Mouse (Mus musculus) kidney, embryonic 15.5 days (tissue): ENCODE data around the gene Osmr. TPM values are rescaled to one million over a fixed set of nuclear protein-coding genes. Genes with fewer than 3 reads are reported as not detected.

Experiments
- ATAC-seq: fragments of 200-750 bp; cut with Nextera tagmentation; replicated peaks from 2 replicates; pipeline ENCODE4 v1.8.0; 2017; ENCODE audit warnings: moderate TSS enrichment; ENCODE audit not compliant: low FRiP score
- H3K27ac ChIP-seq: fragments of 300-500 bp; sonication (generic); 2 replicates; pipeline ENCODE4 v1.5.1; 2015; ENCODE audit warnings: mild to moderate bottlenecking, inconsistent platforms
- H3K27me3 ChIP-seq: fragments of 300-500 bp; sonication (generic); 2 replicates; pipeline ENCODE4 v1.6.1; 2015; ENCODE audit warnings: inconsistent platforms
- H3K36me3 ChIP-seq: fragments of 300-500 bp; sonication (generic); 2 replicates; pipeline ENCODE4 v1.6.1; 2015; ENCODE audit warnings: inconsistent platforms
- H3K4me1 ChIP-seq: fragments of 300-500 bp; sonication (generic); 2 replicates; pipeline ENCODE4 v1.6.1; 2015; ENCODE audit warnings: inconsistent platforms
- H3K4me2 ChIP-seq: fragments of 300-500 bp; sonication (generic); 2 replicates; pipeline ENCODE4 v1.6.1; 2015; ENCODE audit warnings: moderate library complexity, mild to moderate bottlenecking, inconsistent platforms
- H3K4me3 ChIP-seq: fragments of 300-500 bp; sonication (generic); replicated peaks from 2 replicates; pipeline ENCODE4 v1.5.1; 2015; ENCODE audit warnings: mild to moderate bottlenecking, inconsistent platforms
- H3K9ac ChIP-seq: fragments of 300-500 bp; sonication (generic); 2 replicates; pipeline ENCODE4 v1.6.1; 2015; ENCODE audit warnings: mild to moderate bottlenecking, inconsistent platforms
- H3K9me3 ChIP-seq: fragments of 300-500 bp; sonication (generic); replicated peaks from 2 replicates; pipeline ENCODE4 v1.6.1; 2016; ENCODE audit warnings: inconsistent platforms
- WGBS: fragments of 180-500 bp; shearing (Covaris S2); methylation state at CpG from one replicate; pipeline ENCODE4 v1.1.7; 2015; ENCODE audit warnings: mixed read lengths; 5-methylcytosine and 5-hydroxymethylcytosine counted together
- polyA plus RNA-seq: library from polyadenylated mRNA; unstranded; fragments of >200 nt; fragmentation: Nextera tagmentation; extraction: Ambion mirVana; gene quantifications from 2 replicates; pipeline ENCODE4 v1.2.1, GENCODE M21; 2015

The Osmr gene
- 1.8 and 1.9 TPM in 2 replicates for polyA plus RNA-seq

- no peak within 1 kb of the TSS for H3K27ac ChIP-seq
- peaks cover 17% of the 10 kb centered on the region for H3K27me3 ChIP-seq
- no peaks in the 10 kb centered on the region for H3K9me3 ChIP-seq
- H3K9ac ChIP-seq: peak within 1 kb of the TSS; percentile 25; the same call in 1 of the 2 replicates
- H3K4me3 ChIP-seq: peak within 1 kb of the TSS; percentile 52
- peak within 1 kb of the TSS; percentile 86 for H3K4me2 ChIP-seq
- H3K4me1 ChIP-seq: peaks cover 41% of the 10 kb centered on the region
- peak; percentile 34; the same call in 1 of the 2 replicates for ATAC-seq
- 6% methylated on average over 16 of the region's 16 CpGs for WGBS
- no peaks in the 10 kb centered on the region for H3K36me3 ChIP-seq
Observed at GRCm38 (mm10) chr15:6874601-6875019, at the start of gene Osmr. Osmr (minus strand) TSS chr15:6874969.

DNA sequence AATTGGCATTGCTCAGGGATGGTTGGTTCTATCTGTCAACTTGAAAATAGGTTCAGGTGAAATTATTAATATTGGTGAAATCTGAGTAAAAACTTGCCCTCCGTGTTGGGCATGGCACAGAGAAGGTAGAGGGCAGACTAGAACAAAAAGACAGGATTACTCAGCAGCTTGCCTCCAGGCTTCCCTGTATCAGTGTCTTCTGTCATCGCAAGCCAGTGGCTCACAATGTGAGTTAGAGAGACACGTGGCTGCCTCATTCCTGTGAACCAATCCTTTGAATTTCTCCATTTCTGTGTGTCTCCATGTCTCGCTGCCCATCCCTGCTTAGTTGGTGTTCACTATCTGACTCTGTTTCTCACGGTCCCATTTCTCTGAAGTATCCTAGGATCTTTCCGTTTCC lies 44.6 kb upstream of the Osmr start:
- no peak overlapping the region for H3K4me2 ChIP-seq
- no peaks in the 10 kb centered on the region for H3K36me3 ChIP-seq
- H3K9ac ChIP-seq: no peak overlapping the region
- H3K9me3 ChIP-seq: no peaks in the 10 kb centered on the region
- no peaks in the 10 kb centered on the region for H3K4me1 ChIP-seq
- no peak overlapping the region for H3K4me3 ChIP-seq
- no peaks in the 10 kb centered on the region for H3K27me3 ChIP-seq
- WGBS: 80% methylated on average over 6 of the region's 6 CpGs
- no peak for ATAC-seq
- no peak overlapping the region for H3K27ac ChIP-seq

- no peaks in the 10 kb centered on the region for H3K36me3 ChIP-seq
- H3K9me3 ChIP-seq: no peaks in the 10 kb centered on the region
- H3K4me1 ChIP-seq: peaks cover 32% of the 10 kb centered on the region
- 80% methylated on average over 6 of the region's 6 CpGs for WGBS
- no peak overlapping the region for H3K4me3 ChIP-seq
- no peaks in the 10 kb centered on the region for H3K27me3 ChIP-seq
- no peak overlapping the region for H3K4me2 ChIP-seq
- H3K9ac ChIP-seq: no peak overlapping the region
- ATAC-seq: no peak
- no peak overlapping the region for H3K27ac ChIP-seq
Observed at GRCm38 (mm10) chr15:6914163-6914562, 39.4 kb upstream of the Osmr start.

- peak; percentile 95 for ATAC-seq
- no peaks in the 10 kb centered on the region for H3K9me3 ChIP-seq
- no peaks in the 10 kb centered on the region for H3K36me3 ChIP-seq
- under 1% methylated on average over 11 of the region's 11 CpGs for WGBS
- H3K27ac ChIP-seq: 0 out of 2 replicates have a peak overlapping the region, but pooled peaks have one; percentile 10
- peaks cover 34% of the 10 kb centered on the region for H3K4me1 ChIP-seq
- H3K4me3 ChIP-seq: no peak overlapping the region
- H3K27me3 ChIP-seq: no peaks in the 10 kb centered on the region
- H3K9ac ChIP-seq: no peak overlapping the region
- peak overlapping the region; percentile 38 for H3K4me2 ChIP-seq
Observed at GRCm38 (mm10) chr15:6909669-6910068, 34.9 kb upstream of the Osmr start.

DNA sequence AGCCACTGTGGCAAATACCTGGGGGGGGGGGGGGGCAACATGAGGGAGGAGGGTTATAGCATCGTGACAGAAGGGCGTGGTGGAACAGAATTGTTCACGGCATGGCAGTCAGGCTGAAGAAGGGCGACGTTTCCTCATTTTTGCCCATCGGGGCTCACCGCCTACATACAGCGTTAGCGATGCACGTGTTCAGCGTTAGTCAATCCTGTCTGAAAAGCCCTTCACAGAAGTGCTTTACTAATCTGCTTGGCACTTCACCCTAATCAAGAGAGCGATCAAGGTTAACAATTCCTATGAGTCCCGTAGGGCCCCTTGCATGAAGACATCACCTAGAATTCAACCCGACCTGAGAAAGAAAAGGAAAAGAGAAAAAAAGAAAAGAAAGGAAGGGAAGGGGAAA lies 34.3 kb upstream of the Osmr start:
- Histone ChIP-seq H3K36me3 (no peaks in the 10 kb centered on the region), H3K9ac (no peak overlapping the region), H3K9me3 (no peaks in the 10 kb centered on the region), H3K27me3 (no peaks in the 10 kb centered on the region), H3K4me1 (peaks cover 34% of the 10 kb centered on the region), H3K4me3 (no peak overlapping the region), H3K4me2 (no peak overlapping the region), H3K27ac (no peak overlapping the region)
- no peak for ATAC-seq
- 64% methylated on average over 14 of the region's 14 CpGs for WGBS

DNA sequence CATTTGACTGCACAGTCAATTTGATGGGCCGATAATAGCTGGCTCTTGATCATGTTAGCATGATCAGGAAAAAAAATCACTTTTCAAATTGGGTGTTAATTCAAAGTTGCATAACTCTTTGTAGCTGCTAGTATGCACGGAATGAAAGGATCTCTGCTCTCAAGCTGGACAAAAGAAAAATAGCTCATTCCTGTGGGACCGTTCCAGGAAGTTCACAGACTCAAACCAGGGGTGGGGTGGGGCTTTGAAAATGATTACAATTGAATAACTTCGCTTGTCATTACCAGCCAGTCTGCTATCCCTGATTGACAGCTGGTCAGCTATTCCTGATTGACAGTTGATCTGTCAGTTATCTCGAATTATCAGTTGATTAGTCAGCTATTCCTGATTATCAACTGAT lies 33.8 kb upstream of the Osmr start:
- ATAC-seq: no peak
- Histone ChIP-seq H3K9ac (no peak overlapping the region), H3K4me3 (no peak overlapping the region), H3K9me3 (no peaks in the 10 kb centered on the region), H3K4me1 (peaks cover 34% of the 10 kb centered on the region), H3K27ac (no peak overlapping the region), H3K4me2 (no peak overlapping the region), H3K36me3 (no peaks in the 10 kb centered on the region), H3K27me3 (no peaks in the 10 kb centered on the region)
- 61% methylated on average over 5 of the region's 5 CpGs for WGBS

GRCm38 (mm10) chr15:6906260-6907047 lies 31.7 kb upstream of the Osmr start:
- H3K27ac ChIP-seq: no peak overlapping the region
- H3K4me1 ChIP-seq: peaks cover 24% of the 10 kb centered on the region
- H3K36me3 ChIP-seq: no peaks in the 10 kb centered on the region
- H3K9me3 ChIP-seq: no peaks in the 10 kb centered on the region
- no peak overlapping the region for H3K4me2 ChIP-seq
- H3K4me3 ChIP-seq: no peak overlapping the region
- WGBS: 80% methylated on average over 19 of the region's 19 CpGs
- no peak for ATAC-seq
- H3K9ac ChIP-seq: no peak overlapping the region
- H3K27me3 ChIP-seq: no peaks in the 10 kb centered on the region

DNA sequence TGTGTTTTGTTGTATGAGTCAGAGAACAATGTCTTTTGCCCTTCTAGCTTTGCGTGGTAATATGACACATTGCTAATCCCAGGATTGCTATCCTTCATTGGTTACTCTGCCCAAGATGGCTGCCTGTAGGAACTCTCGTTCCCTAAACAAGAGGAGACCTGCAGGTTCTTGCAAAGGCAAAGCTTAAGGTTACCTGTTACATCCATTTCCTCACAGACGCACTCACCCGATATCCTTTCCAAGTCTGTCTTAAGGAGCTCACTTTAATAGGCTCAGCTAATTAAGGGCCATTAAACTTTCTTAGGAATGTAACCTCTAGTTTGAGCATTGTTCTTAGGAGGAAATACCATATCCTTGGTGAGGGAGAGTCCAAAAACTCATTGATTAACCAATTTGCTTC lies 31.0 kb upstream of the Osmr start:
- no peaks in the 10 kb centered on the region for H3K27me3 ChIP-seq
- no peaks in the 10 kb centered on the region for H3K36me3 ChIP-seq
- peaks cover 17% of the 10 kb centered on the region for H3K4me1 ChIP-seq
- 85% methylated on average over 4 of the region's 4 CpGs for WGBS
- no peak overlapping the region for H3K27ac ChIP-seq
- H3K4me3 ChIP-seq: no peak overlapping the region
- H3K4me2 ChIP-seq: no peak overlapping the region
- H3K9ac ChIP-seq: no peak overlapping the region
- H3K9me3 ChIP-seq: no peaks in the 10 kb centered on the region
- no peak for ATAC-seq

DNA sequence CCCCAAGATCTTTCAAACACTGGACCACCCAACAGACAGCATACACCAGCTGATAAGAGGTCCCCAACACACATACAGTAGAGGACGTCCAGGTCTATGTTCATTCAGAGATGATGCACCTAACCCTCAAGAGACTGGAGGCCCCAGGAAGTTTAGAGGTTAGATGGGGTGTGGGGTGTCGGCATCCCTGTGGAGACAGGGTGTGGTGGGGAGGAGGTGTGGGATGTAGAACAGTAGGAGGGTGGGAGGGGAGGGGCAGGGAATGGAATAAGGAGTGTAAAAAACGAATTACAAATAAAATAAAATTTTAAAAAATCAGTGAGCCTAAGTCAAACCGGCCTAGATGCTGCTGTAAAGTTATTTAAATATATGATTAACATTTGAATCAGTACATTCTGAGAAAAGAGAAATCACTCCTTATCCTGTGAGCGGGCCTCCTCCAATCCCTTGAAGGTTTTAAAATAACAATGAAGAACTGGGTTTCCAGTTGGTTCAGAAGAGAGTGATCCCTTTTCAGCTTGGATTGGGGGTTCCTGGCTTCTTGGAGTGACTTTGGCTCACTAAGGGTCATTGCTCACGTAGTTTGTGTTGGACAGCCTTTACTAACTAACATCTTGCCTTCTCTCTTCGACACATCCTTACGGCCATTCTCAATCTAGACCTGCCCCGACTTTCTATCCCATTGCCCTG lies 28.7 kb upstream of the Osmr start:
- Histone ChIP-seq H3K4me3 (no peak overlapping the region), H3K4me1 (no peaks in the 10 kb centered on the region), H3K9ac (no peak overlapping the region), H3K27ac (no peak overlapping the region), H3K9me3 (no peaks in the 10 kb centered on the region), H3K27me3 (no peaks in the 10 kb centered on the region), H3K36me3 (no peaks in the 10 kb centered on the region), H3K4me2 (no peak overlapping the region)
- no peak for ATAC-seq
- 67% methylated on average over 9 of the region's 9 CpGs for whole genome bisulfite sequencing

- Histone ChIP-seq H3K9me3 (no peaks in the 10 kb centered on the region), H3K4me3 (no peak overlapping the region), H3K4me1 (no peaks in the 10 kb centered on the region), H3K36me3 (no peaks in the 10 kb centered on the region), H3K27me3 (no peaks in the 10 kb centered on the region), H3K4me2 (no peak overlapping the region), H3K9ac (no peak overlapping the region), H3K27ac (no peak overlapping the region)
- WGBS: 81% methylated on average over 5 of the region's 5 CpGs
- no peak for ATAC-seq
Observed at GRCm38 (mm10) chr15:6901982-6902639, 27.3 kb upstream of the Osmr start.

DNA sequence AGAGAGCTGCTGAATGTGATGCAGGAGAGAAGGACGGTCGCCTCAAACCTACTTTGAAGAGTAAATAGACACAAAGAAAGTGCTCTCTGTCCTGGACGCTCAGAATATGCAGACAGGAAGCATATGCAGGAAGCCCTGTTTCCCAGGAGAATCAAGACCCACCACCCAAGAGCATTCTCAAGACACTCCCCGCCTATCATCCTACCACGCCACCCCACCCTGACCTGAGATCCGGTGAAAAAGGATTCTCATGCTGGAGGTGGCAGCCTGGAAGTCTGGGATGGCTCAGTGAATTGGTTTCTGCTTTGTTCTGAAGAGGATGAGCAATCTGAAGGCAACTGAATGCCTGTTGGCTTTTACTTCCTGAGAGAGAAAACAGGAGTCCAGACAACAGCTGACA lies 26.5 kb upstream of the Osmr start:
- ATAC-seq: no peak
- Histone ChIP-seq H3K27me3 (no peaks in the 10 kb centered on the region), H3K36me3 (no peaks in the 10 kb centered on the region), H3K4me3 (no peak overlapping the region), H3K9ac (no peak overlapping the region), H3K9me3 (no peaks in the 10 kb centered on the region), H3K4me1 (no peaks in the 10 kb centered on the region), H3K27ac (no peak overlapping the region), H3K4me2 (no peak overlapping the region)
- 75% methylated on average over 6 of the region's 6 CpGs for WGBS

- H3K36me3 ChIP-seq: no peaks in the 10 kb centered on the region
- H3K9ac ChIP-seq: no peak overlapping the region
- H3K27me3 ChIP-seq: no peaks in the 10 kb centered on the region
- no peak overlapping the region for H3K27ac ChIP-seq
- H3K4me2 ChIP-seq: no peak overlapping the region
- WGBS: 84% methylated on average over 6 of the region's 6 CpGs
- H3K4me1 ChIP-seq: peaks cover 18% of the 10 kb centered on the region
- H3K4me3 ChIP-seq: no peak overlapping the region
- ATAC-seq: no peak
- no peaks in the 10 kb centered on the region for H3K9me3 ChIP-seq
Observed at GRCm38 (mm10) chr15:6884260-6884659, 9.5 kb upstream of the Osmr start.
